In the genomic region with DNA sequence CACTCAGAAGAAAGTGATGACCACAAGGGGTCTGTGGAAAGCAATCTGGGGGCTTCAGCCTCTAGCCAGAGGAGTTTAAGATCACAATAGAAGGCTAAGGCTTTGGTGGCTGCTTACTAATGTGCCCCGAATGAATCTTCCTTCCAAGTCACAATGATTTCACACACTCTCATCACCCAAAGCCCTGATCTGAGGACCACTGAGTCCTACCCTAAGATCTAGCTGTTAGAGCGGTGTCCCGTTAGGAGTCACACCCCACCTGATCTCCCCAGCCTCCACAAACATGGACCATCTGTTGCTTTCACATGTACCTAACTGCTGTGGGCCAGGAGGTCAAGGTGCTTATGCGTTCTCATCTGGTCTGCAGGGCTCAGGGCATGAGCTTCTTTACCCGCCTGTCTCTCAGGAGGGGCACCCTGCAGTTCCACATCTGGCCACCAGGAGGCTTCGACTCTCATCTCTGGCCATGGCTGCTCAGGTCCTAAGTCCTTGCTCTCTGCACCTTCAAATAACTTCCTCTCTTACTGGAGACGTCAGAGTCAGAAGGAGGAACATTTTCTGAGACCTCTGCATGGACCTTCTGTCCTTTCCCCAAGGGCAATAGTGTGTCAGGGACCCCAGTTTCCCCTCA, we compare ENCODE assay signal across 8 mouse cellular contexts. TPM values are rescaled to one million over a fixed set of nuclear protein-coding genes. Genes with fewer than 3 reads are reported as not detected.
DNase-seq lines count a peak whose midpoint lies in the region; ATAC-seq and TF ChIP-seq lines count a peak whose summit lies in the region.

No protein-coding gene starts in this region.

- TF ChIP-seq EP300 in ES-Bruce4 (IDR thresholded peaks at IDR 0.05; ENCODE audit: insufficient read depth, low read depth, low read length): no peak

- H3K36me3 ChIP-seq in ES-Bruce4 (ENCODE audit: control insufficient read depth, insufficient read depth, low read length, poor library complexity, severe bottlenecking): no peaks in the 10 kb centered on the region
- no peaks in the 10 kb centered on the region for H3K36me3 ChIP-seq in forebrain, embryonic 15.5 days

- H3K9ac ChIP-seq in ES-Bruce4 (ENCODE audit: low read depth, poor library complexity, severe bottlenecking): no peak overlapping the region
- no peak overlapping the region for H3K9ac ChIP-seq in forebrain, embryonic 15.5 days (replicated peaks)

- WGBS in forebrain, embryonic 15.5 days: 39% methylated on average over 7 of the region's 7 CpGs

- H3K4me2 ChIP-seq in forebrain, embryonic 15.5 days (replicated peaks): no peak overlapping the region

- no peak overlapping the region for H3K4me3 ChIP-seq in ES-Bruce4 (ENCODE audit: low read depth, low read length)
- H3K4me3 ChIP-seq in forebrain, embryonic 15.5 days: no peak overlapping the region

- TF ChIP-seq CTCF in ES-Bruce4 (IDR thresholded peaks at IDR 0.05; ENCODE audit: low read depth, low read length): peak; percentile 90

- peak; percentile 72 for DNase-seq in c-Kit-positive CD71-negative TER-119-negative erythroid progenitor cells, embryonic 14.5 days (ENCODE audit: low read depth)
- peak; percentile 48 for DNase-seq in heart, postnatal 25 days (ENCODE audit: low spot score)
- peak; percentile 86 for DNase-seq in layer of hippocampus, adult 11-12 months (ENCODE audit: low spot score)
- peak; percentile 88 for DNase-seq in lung, postnatal 10 days
- DNase-seq in retina, embryonic 14.5 days (ENCODE audit: low spot score): peak; percentile 94
- peak; percentile 96 for DNase-seq in thymus, postnatal 4 days

- no peak overlapping the region for H3K27ac ChIP-seq in ES-Bruce4 (ENCODE audit: insufficient read depth, low read length)
- no peak overlapping the region for H3K27ac ChIP-seq in forebrain, embryonic 15.5 days (replicated peaks)

- H3K27me3 ChIP-seq in ES-Bruce4 (ENCODE audit: control insufficient read depth, insufficient read depth, low read length, poor library complexity, severe bottlenecking): no peaks in the 10 kb centered on the region
- peaks cover 3% of the 10 kb centered on the region; the same call in 1 of the 2 replicates for H3K27me3 ChIP-seq in forebrain, embryonic 15.5 days

- intact Hi-C loops in heart, postnatal 25 days (cut with DNase I): no loop called here

- ATAC-seq in forebrain, embryonic 15.5 days (replicated peaks): peak; percentile 66; the same call in 1 of the 2 replicates

- TF ChIP-seq POLR2A in ES-Bruce4 (IDR thresholded peaks at IDR 0.05; ENCODE audit: insufficient read depth, low read length): no peak

- no peaks in the 10 kb centered on the region for H3K4me1 ChIP-seq in ES-Bruce4 (ENCODE audit: control insufficient read depth, insufficient read depth, low read length)
- peaks cover 7% of the 10 kb centered on the region for H3K4me1 ChIP-seq in forebrain, embryonic 15.5 days

- H3K9me3 ChIP-seq in ES-Bruce4 (replicated peaks; ENCODE audit: control insufficient read depth, insufficient read depth, low read length, poor library complexity, severe bottlenecking): no peaks in the 10 kb centered on the region
- H3K9me3 ChIP-seq in forebrain, embryonic 15.5 days: no peaks in the 10 kb centered on the region

RNA-seq across cellular contexts. Expression of gene Lad1, which starts 7.3 kb away (rescaled TPM):
- 20.5 and 25.1 TPM in 2 replicates for polyA plus RNA-seq in ES-Bruce4 (2011; ENCODE audit: insufficient read depth, insufficient read length, low read depth, missing spikeins)
- polyA plus RNA-seq in forebrain, embryonic 15.5 days (2015; fragmentation: Nextera tagmentation; extraction: Ambion mirVana): 0.33 and 0.37 TPM in 2 replicates
- total RNA-seq in heart, postnatal 25 days (2021): 1 to 10 TPM; 5.6 to 6.0 TPM

RNA-seq across cellular contexts. Expression of gene Tnnt2, which starts 25.0 kb away (rescaled TPM):
- polyA plus RNA-seq in ES-Bruce4 (2011; ENCODE audit: insufficient read depth, insufficient read length, low read depth, missing spikeins): 1.2 and 1.6 TPM in 2 replicates
- polyA plus RNA-seq in forebrain, embryonic 15.5 days (2015; fragmentation: Nextera tagmentation; extraction: Ambion mirVana): 0.75 and 5.7 TPM in 2 replicates
- 1,000 to 10,000 TPM; 8,717 to 8,772 TPM for total RNA-seq in heart, postnatal 25 days (2021)

RNA-seq across cellular contexts. Expression of gene Tnni1, which starts 31.9 kb away (rescaled TPM):
- polyA plus RNA-seq in ES-Bruce4 (2011; ENCODE audit: insufficient read depth, insufficient read length, low read depth, missing spikeins): 0.53 and 1.0 TPM in 2 replicates
- 0.45 and 1.3 TPM in 2 replicates for polyA plus RNA-seq in forebrain, embryonic 15.5 days (2015; fragmentation: Nextera tagmentation; extraction: Ambion mirVana)
- 1 to 10 TPM; 2.0 to 2.3 TPM for total RNA-seq in heart, postnatal 25 days (2021)

RNA-seq across cellular contexts. Expression of gene Phlda3, which starts 45.2 kb away (rescaled TPM):
- polyA plus RNA-seq in ES-Bruce4 (2011; ENCODE audit: insufficient read depth, insufficient read length, low read depth, missing spikeins): 88.1 and 98.9 TPM in 2 replicates
- polyA plus RNA-seq in forebrain, embryonic 15.5 days (2015; fragmentation: Nextera tagmentation; extraction: Ambion mirVana): 15.5 and 16.8 TPM in 2 replicates
- total RNA-seq in heart, postnatal 25 days (2021): 10 to 100 TPM; 12.9 to 14.6 TPM

Comparison
In these comparisons a context has a peak if more than half of its experiments do, and no peak if none do; other contexts are left out.
1. RNA of gene Lad1, which starts 7.3 kb away (polyA plus RNA-seq): 20.5 to 25.1 TPM in ES-Bruce4; 0.33 to 0.37 TPM in forebrain, embryonic 15.5 days; every median in the first group is over 10 times any median in the second.
2. Peak in every context shown above with its lines, with median percentiles within 50 percentile points of each other: DNase-seq.